Mouse (Mus musculus): ENCODE measurements around the gene Mthfd2.

DNA sequence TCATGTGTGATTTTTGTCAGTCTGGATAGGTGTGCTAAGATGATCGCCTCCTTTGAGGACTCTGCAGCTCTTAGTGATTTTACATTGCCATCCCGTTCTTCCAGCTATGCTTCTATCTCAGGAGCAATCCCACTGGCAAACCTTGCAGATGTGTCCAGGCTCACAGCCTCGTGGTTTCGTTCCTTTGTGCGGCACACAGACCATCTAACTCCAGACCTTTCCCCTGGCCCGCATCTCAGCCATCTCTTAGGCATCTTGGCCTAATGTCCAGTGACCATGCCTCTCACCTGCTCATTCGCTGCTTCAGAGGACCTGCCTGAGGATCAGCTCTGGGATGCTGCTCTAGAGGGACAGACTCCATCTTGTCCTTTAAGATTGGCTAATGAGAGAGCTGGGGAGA is 24.5 kb upstream of the Mthfd2 start:
- TF ChIP-seq CTCF (IDR thresholded peaks at IDR 0.05; ENCODE audit: low read depth, low read length) (no peak), POLR2A (IDR thresholded peaks at IDR 0.05; ENCODE audit: insufficient read depth, low read length) (no peak)

Data from ES-Bruce4 (cell line).